Mouse (Mus musculus) layer of hippocampus, adult 9-11 months (tissue): ENCODE measurements around the gene Ythdf2.

Source experiments
- DNase-seq: peaks from one replicate; pipeline ENCODE4 v3.0.0; 2022

Ythdf2 gene

DNA sequence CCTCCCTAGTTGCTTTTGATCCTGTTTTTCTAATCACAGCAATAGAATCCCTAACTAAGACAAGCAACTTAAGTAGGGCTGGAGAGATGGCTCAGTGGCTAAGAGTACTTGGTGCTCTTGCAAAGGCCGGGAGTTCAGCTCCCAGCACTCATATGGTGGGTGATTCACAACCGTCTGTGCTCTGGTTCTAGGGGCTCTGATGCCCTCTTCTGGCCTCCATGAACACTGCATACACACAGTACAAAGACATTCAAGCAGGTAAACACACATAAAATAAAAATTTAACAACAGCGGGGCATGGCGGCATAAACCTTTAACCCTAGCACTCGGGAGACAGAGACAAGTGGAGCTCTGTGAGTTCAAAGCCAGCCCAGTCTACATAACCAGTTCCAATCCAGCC, 65.9 kb downstream of the Ythdf2 start:
- DNase-seq: no peak

DNA sequence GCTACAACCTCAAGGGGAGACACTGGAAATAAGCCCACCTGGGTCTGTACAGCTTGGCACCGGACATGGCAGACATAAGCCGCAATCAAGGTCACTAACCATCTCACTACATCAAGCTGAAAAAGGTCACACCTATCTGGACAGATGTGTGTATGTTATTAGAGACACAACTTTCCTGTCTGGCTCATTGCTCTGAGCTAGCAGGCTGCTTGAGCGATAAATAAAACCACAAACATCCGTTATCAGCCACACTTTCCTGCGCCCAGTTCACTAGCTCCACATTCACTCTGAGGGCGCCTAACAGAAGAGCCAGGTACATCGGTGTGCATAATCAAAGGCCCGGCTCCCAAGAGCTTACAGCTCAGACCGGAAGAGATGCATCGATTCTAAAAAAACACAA, 67.0 kb downstream of the Ythdf2 start:
- no peak for DNase-seq

DNA sequence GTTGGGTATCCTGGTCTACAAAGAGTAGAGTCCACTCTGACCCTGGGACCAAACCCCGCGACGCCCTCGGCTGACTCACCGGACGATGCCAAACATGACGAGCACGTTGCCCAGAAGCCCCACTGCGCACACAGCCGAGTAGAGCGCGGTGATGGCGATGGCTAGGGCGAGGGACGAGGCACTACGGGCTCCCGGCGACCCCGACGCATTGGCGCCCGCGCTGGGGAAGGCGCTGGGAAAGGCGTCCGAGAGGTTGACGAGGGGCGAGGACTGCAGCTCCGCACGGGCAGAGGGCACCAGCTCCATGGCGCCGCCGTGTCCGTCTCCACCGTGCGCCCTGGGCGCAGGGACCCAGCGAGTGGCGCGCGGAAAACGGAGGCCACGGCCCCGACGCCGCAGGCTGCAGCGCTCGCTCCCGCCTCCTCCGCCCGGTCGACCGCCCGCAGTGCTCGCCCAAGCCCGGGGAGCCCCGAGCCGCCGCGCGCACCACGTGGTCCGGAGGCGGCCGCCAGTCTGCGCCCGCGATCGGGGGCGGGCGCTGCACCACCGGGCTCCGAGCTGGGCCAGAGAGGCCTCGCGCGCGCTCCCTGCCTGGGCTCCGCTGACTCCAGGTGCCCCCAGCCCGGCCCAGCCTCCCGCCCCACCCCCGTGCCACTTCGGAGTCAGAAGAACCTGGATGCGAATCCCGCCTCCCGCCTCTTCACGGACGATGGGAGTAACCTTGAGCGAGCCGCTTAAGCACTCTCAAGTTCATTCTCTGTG, 67.8 kb downstream of the Ythdf2 start, which contains the start of gene Oprd1:
Gene Oprd1, minus strand, starts transcription at position 407 of the 762 bp plus-strand sequence.
- DNase-seq: no peak

GRCm38 (mm10) chr4:132138640-132139039, 73.5 kb downstream of the Ythdf2 start:
- no peak for DNase-seq

DNA sequence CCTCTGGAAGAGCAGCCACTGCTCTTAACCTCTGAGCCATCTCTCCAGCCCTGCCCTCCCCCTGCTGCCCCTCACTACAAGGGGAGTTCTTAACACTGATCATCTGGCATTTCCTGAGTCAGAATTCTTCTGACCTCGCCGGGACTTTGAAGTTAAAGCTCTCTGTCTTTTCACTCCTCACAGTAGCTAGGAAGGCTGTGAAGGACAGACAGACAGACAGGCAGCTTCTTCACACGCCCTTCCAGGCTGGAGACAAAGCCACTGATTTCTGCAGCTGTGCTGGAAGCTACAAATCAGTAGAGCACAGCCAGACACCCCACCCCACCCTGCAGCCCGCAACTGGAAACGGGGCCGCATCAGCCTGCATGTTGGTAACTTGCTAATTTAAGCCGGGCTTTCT, 75.1 kb downstream of the Ythdf2 start:
- DNase-seq: no peak
